Mouse (Mus musculus) layer of hippocampus, postnatal 36 days (tissue): Measurements from ENCODE around the gene Tor2a. TPM values are rescaled to one million over a fixed set of nuclear protein-coding genes. Genes with fewer than 3 reads are reported as not detected.
A peak's percentile ranks its signal among the peaks of the same experiment; 100 is the strongest.

ENCODE experiments used
- DNase-seq, 2 experiments: peaks; one replicate each; pipeline ENCODE4 v3.0.0; 2022
- total RNA-seq, 2 experiments: library from RNA; stranded (reverse); gene quantifications; 2 replicates each; pipeline ENCODE4 v1.2.3; 2021

Tor2a gene
- total RNA-seq, 2 experiments from 2014 or later, result 30.0 to 31.6 TPM

DNA sequence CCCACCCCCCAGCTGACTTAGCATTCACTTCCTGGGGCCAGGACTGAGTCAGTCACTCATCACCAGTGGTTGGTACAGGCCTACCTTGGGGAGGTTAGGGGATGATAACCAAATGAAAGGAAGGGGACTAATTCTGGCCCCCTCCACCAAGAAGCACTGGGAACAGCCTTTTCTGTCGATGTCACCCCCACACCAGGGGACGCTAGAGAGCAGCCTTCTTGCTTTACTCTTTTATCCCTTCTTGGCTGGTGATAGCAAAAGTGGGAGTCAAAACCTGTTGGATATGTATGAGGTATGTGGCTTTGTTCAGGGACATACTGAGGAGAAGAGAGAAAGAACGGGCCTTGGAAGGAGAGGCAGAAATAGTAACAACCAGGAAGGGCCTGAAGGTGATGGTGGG lies 6.3 kb downstream of the Tor2a start:
- no peak for DNase-seq

DNA sequence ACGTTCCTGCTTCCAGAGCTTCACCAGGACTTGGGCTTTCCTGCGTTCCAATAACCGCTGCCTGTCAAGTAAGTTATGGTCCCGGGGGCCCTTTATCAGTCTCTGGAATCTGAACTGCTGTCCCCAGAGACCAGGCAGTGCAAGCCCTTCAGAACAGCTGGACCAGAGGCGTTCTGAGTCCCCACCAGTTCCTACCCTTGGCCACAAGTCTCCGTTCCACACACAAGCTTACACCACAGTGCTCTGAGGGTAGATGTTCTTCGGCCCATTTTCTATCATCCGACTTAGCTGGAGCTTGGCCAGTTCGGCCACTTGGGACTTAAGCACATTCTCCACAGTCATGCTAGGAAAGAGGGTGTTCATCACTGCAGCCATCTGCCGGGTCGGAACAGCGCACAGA lies 10.2 kb downstream of the Tor2a start:
- DNase-seq, result no peak

DNA sequence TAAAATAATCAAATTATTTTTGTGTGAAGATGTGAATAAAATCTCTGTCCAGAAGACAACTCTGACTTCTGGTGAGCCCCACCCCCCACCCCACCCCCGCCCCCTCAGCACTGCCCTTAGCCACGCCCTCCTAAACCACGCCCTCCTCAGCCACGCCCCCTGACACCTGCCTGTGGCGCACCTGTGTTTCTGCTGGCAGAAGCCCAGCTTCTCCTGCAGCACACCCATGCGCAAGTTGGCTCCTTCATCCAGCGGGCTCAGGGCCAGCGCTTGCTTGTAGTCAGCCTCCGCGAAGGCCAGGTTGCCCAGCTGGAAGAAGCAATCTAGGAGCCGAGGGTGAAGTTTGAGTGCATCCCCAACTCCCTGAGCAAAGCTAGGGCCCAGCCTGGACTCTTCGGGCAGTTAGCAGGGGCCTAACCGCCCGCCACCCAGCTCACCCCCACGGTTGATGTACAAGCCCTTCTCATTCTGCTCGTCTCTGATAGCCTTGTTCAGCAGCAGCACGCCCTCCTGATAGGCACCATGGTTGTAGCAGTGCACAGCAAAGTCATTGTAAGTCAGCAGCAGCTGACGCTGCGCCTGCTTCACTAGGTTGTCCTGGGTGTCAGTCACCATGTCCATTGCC lies 11.7 kb downstream of the Tor2a start:
- DNase-seq, result no peak

DNA sequence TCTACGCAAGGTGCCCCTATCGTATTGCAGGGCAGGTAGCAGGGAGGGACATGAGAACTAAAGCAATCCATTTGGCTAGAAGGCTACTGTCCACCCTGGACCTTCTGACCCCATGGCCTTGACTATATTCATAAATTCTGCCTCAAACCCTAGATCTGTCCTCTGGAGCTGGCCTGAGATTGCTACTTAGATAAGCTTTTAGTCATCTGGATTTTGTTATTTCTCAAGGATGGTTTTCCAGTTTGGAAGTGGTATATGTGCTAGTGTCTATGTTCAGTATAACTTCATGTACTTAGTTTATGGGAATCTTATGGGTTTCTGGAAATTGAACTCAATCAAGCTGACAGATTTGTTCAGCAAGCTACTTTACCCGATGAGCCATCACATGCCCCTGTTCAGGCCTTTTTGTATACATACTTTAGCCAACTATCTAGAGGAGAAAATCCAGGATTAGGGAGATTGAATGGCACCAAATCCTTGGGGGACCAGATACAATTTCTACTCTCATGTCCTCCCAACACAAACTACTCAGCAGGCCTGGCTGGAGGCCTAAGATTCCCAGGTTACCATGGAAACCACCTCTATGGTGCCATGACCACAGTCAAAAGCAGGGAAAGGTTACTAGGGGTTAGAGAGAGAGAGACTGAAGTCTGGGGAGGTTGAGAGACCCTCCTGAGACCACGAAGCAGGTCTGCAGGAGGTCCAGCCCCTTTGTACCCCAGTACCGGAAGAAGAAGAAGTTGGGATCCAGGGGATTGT lies 12.5 kb downstream of the Tor2a start:
- no peak for DNase-seq

DNA sequence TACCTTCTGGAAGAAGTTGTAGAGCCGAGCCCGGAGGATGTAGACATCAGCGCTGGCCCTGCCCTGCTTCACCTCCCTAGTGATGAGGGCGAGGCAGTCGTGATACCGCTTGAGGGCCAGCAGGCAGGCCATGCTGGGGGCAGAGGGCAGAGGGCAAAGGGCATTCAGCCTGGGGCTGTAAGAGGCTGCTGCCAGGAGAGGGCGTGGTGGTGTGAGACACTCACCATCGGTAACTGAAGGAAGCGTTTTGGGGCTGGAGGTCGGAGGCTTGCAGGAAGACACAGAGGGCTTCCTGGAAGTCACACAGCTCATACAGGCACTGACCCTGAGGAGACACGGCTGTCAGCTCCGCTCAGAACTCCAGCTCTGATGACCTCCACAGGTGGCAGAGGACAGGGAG lies 14.9 kb downstream of the Tor2a start:
- no peak for DNase-seq

DNA sequence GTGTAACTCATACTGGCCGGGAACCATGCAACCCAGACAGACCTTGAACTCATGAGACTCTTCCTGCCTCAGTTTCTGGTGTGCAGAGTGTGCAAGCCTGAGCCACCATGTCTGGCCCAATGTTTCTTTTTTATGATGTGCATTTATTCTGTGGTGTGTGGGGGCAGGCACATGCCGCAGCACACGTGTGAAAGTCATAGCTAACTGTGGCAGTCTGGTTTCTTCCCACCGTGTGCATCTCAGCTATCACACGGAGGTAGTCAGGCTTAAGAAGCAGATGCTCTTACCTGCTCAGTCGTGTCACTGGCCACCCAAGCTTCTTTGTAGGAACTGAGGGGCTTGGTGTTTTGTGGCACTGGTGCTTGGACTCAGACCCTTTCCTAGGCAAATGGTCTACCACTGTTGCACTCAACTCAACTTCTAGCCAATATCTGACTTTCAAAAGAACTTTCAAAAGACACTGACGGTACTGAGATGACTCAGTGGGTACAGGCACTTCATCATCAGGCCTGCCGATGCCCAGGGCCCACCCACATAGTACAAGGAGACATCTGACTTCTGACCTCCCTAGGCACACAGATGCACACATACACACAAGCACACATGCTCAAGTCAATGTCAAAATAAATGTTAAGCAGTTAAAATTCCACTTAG lies 15.7 kb downstream of the Tor2a start:
- no peak for DNase-seq

DNA sequence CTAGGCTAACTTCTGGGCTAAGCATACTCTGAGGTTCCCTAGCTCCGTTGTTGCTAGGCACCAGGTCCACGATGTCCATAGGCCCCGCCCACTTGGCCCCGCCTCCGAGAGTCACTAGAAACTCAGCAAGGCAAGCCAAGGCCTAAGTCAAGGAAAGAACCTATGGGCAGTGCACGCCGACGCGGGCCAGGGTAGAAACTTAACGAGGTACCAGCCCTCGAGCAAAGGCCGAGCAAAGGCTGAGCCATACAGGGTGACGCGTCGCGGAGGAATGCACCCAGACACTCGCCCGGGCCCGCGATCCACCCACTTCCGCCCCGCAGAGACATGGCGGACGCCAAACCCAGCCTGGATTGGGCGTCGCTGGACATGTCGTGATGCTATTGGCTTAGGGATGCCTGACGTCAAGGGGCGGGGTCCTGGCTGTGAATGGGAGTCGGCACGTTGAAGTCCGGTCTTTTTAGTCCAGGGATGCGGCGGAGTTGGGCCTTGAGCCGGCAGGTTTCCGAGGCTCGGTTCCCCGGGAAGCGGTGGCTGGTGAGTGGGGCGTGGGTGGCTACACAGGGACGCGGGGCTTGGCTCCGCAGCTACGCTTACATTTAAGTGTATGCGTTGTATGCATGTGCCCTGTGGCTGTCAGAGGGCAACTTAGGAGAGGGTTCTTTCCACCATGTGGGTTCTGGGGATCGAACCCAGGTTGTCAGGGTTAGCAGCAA lies 18.5 kb downstream of the Tor2a start, which contains the start of the genes Ttc16 and Ptrh1:
Gene Ttc16 (minus strand): TSS at position 275 of the 716 bp plus-strand sequence.
Gene Ptrh1 (plus strand): TSS at position 428 of the 716 bp plus-strand sequence.
- peak; percentile 97 for DNase-seq

DNA sequence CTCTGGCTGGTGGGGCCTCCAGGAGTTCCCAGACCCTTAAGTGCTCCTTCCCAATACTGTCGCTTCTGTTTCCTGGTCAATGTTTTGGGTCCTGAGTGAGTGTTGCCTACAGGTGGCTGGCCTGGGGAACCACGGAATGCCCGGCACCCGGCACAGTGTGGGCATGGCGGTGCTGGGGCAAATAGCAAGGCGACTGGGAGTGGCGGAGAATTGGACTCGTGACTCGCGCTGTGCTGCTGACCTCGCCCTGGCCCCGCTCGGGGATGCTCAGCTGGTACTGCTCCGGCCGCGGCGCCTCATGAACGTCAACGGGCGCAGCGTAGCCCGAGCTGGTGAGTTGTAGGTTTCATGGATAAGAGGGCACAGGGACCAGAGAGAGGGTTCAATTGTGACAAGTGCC lies 19.2 kb downstream of the Tor2a start:
- DNase-seq, result no peak

DNA sequence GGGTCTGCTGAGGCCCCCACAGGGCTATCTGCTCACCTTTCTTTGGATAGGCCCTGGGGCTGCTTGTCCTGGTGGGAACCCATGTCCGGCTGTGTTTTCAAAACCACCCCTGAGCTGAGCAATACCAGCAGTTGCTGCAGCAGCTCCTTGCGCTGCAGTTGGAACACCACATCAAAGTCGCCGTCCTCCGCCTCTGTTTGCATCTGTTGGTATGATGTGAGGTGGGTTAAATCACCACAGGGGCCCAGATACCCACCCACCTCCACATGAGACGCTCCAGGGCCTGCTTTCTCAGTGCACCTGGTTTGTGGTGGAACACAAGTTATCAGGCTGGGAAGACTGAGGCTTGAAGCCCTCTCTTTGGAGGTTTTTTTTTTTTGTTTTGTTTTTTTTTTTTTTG lies 21.0 kb downstream of the Tor2a start:
- DNase-seq, result no peak

DNA sequence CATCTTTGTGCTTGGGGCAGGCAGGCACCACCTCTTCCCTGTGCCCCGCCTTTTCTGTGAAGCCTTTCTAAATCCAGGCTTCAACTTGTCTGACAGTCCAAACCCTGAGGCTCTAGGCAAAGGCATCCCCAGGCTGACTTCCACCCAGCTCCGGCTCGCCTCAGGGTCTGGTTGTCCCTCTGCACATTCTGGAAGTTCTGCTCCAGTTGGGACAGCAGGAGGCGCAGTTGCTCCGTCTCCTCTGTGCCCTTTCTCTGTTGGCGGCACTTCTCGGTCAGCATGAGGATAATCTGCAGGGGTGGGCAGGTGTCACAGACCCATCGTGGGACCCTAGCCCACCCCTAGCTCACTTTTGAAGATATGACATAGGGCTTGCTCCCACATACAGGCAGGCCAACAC lies 22.1 kb downstream of the Tor2a start:
- peak; percentile 58 for DNase-seq

DNA sequence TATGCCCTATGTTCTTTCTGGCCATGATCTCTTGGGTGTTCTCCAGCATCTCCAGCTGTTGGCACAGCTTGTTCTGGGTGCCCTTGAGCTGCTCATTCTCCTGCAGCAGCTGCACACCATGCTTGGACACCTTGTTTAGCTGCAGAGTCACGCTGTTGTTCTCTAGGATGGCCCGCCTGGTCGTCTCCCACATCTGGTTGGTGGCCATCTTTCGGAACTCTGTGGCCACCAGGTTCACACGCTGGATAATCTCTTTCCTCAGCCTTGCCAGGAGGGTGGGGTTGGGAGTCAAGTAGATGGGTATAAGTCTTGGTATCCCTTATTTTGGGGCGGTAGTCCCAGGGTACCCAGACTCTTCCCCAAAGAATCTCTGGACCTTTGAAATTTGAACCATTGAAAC lies 22.7 kb downstream of the Tor2a start:
- DNase-seq, result no peak

DNA sequence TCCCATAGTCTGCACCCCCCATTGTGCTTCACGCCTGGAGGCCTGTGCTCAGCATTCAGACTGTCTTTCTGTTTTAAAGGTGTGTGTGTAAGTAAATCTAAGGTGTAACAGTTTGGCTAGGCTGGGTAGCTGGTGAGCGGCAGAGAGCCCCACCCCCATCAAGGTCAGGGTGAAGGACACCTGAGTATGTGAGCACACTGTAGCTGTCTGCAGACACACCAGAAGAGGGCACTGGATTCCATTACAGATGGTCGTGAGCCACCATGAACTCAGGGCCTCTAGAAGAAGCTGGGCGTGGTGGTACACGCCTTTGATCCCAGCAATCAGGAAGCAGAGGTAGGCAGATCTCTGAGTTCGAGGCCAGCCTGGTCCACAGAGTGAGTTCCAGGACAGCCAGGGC lies 24.7 kb downstream of the Tor2a start:
- DNase-seq, result no peak

DNA sequence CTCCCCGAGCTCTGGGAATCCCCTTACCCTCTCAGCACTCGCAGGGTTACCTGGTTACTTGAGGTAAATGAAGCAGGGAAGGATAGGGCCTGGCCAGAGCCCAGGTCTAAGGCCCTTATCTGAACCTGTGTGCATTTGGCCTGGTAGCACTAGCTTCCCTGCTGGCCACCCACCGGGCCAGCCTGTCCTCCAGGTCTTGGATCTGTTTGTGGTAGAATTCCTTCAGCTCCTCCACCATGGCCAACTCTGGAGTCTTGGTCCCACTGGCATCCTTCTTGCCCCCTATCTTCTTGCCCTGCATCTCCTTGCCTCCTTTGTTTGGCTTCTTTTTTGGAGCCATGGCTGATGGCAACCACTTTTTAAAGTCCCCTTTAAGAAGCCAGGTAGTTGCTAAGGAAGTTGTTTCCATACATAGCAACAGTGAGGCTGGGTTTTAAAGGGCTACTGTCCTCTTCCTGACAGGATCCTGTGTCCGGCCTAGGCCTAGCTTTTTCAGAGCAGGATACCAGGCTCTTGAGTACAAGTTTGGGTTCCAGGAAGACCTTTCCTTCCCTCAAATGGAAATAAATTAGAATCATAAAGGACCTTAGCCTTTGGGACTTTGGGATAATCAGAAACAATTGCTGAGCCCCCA lies 27.1 kb downstream of the Tor2a start, which contains the start of gene Cfap157:
Gene Cfap157 (minus strand): TSS at position 381 of the 634 bp plus-strand sequence.
- no peak for DNase-seq

DNA sequence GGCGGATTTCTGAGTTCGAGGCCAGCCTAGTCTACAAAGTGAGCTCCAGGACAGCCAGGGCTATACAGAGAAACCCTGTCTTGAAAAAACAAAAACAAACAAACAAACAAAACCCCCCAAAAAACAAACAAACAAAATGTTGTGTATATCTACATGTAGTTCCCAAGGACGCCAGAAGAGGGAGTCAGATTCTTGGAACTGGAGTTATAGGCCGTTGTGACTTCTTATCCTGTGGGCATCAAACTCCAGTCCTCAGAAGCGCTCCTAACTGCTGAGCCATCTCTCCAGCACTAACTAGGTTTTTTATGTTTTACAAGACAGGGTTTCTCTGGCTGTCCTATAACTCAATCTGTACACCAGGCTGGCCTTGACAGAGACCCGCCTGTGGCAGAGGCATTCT lies 30.1 kb downstream of the Tor2a start:
- DNase-seq, result no peak

DNA sequence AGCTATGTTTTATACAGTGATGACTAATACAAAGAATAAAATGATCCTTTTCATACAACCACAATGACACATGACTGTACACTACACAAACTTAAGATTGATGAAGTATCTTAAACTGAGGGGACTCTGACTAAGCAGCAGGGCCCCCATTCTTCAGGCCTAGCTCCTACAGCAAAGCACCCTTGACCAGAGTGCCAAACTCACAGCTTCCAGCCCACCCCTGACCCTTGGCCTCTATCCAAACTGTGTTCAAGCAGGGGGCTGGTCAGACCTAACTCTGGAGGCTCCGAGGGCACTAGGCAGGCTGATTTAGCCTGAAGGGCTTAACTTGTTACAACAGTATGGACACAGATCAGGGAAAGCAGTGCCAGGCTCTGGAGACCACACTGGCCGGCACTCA lies 31.5 kb downstream of the Tor2a start:
- no peak for DNase-seq

DNA sequence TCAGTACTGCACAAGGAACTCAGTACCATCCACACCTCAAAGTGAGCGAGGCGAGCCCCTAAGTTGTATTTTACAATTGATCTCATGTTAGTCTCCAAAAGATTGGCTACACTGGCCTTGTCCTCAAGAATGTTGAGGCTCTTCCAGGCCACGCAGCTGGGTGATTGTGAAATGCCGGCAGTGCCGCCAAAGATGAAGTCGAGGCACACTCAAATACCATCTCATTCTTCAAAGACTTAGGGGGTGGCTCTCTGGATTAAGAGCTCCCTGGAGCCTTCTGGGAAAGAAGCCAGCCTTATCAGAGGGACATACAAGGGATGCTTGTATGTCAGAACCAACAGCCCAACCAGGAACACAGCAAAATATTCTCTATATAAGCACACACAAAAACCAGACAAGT lies 34.3 kb downstream of the Tor2a start:
- DNase-seq, result no peak

DNA sequence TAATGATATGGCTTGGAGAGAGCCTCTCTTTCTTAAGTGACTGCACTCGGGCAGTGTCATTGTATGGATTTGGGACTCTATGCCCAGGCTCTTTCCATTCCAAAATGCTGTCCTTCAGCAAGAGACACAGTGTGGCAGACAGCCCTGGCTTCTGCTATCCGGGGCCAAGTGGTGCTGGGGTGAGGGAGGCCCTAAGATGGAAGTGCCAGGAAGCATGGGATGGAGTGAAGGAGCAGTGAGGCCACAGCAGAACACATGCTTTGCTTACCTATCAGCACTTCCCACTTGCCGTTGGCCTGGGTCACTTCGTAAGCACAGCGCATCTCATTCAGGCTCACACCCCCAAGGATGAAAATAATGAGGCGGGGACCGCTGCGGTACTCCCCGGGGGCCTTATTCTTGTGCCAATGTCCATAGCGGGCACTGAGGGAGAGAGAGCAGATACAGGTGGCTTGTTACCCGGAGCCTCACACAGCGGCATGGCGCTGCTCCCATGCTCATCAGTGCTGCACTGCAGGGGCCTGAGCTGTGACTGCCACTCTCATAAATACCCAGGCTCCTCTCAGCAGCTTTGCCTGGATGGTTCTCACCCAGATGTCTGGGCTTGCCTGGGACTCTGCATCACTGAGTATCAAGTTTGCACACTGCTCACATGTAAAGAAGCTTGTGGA lies 38.8 kb downstream of the Tor2a start:
- DNase-seq, result no peak

DNA sequence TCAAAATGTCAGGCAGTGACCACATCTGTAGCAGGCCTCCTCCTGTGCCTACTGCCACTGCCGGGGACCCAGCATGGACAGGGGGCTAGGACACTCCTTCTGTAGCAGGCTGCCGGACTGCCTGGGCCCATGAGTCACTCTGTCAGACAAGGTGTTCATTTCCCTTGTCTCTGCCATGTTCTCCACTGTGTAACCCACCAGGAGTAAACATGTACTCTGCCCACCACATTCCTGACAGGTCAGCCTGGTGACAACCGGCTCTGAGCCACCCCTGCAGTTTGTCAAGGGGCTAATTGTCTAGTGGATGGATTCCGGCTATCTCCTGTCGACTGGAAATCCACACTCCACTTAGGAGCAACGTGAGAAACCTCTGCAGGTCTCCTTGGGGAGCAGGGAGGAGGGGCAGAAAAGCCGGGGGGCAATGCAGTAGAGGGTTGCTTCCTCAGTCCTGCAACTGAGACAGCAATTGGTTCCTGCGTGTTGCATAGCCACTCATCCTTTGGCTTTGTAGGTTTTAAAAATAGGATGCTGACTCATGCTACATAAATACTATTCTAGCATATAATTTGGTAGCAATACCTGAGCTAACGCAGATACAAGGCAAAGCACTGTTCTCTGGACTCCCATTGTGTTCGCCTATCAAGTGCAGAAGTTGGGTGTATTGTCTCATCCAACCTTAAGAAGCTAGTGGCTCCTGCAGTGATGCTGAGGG lies 41.4 kb downstream of the Tor2a start:
- no peak for DNase-seq

DNA sequence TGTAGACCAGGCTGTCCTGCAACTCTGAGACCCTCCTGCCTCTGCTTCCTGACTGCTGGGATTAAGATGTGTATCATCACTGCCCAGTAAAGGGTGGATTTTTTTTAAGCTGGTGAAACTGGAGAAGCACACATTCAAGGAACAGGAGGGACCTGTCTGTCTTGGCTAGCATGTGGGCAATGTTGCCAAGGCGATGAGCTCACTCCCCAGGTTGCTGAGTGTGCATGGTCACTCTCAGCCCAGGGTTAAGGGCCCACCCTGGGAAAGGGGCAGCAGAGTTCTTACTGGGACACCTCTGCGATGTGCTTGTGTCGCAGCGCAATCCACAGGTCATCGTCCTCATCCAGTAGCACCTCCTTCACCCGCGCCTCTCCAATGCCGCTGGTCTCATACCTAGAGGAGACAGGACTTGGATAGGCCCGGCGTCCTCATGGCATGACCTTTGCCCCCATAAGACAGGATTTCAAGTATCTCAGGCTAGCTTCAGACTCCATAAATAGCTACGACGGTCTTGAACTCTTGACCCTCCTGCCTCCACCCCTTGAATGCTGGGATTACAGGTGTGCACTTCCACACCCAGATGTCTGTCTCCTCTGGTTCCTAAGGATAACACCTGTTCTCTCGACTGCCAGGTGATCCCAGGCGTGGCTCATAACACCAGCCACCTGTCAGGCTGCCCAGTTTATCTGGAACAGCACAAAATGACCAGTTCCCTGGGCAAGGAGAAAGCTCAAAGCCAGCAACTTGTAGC lies 52.0 kb downstream of the Tor2a start:
- DNase-seq, result no peak
